Mouse (Mus musculus) 3134 (cell line): ENCODE results near the gene Gm17655.
A peak's percentile ranks its signal among the peaks of the same experiment; 100 is the strongest.
"Not testable (repeated sequence)": the region's sequence is repeated elsewhere in the genome, so short reads cannot be mapped to it uniquely, and the experiment has no call there.

ENCODE experiments used
- DNase-seq: peaks from one replicate; pipeline ENCODE4 v3.0.0-alpha.2; 2011; ENCODE audit warnings: low spot score; ENCODE audit not compliant: insufficient read length; ENCODE audit errors: extremely low read depth

Gene Gm17655

DNA sequence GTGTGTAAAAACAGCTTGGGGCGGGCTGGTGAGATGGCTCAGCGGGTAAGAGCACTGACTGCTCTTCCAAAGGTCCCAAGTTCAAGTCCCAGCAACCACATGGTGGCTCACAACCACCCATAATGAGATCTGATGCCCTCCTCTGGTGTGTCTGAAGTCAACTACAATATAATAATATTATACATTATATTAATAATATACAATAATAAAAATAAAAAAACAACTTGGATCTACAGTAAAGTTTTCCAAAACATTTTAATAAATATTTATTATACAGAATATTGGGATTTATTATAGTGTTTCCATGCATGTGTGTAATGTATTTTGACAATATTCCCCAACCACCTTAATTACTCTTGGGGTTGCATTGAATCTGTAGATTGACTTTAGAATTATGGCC is at the start of gene Gm17655:
Gm17655 (minus strand) TSS at position 101 of the 400 bp plus-strand sequence.
- not testable (repeated sequence) for DNase-seq

DNA sequence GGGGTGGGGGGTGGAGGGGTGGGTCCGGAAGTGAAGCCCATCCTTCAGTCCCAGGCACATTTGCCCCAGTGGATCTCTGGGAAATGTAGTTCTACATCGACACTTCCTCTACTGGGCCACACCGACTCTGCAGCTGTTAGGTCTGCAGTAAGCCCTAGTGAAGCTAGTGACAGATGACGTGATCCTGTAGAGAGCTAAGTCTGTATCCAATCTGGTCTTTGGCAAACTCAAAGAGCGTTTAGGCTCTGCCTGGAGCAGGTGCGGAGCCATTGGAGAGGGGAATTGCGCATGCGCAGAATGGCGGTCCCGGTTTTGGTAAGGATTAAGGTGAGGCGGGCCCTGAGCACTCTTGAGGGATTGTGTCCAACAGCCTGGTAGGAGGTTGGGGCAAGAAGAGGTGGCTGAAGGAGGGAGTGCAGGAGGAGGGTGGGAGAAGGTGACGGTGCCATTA is 37.7 kb upstream of the Gm17655 start, which contains the start of gene Zfp605:
Zfp605 (plus strand) TSS at position 102 of the 451 bp plus-strand sequence.
- peak; percentile 44 for DNase-seq

GRCm38 (mm10) chr5:110108305-110108628 is 36.0 kb upstream of the Gm17655 start:
- no peak for DNase-seq

GRCm38 (mm10) chr5:110107581-110108304 is 35.4 kb upstream of the Gm17655 start, which contains the start of gene Gtpbp6:
Gene Gtpbp6 (minus strand): TSS chr5:110108197.
- DNase-seq, result peak; percentile 95

- DNase-seq, result no peak
Observed at GRCm38 (mm10) chr5:110106901-110107564, 34.7 kb upstream of the Gm17655 start.

GRCm38 (mm10) chr5:110106140-110106871 is 34.0 kb upstream of the Gm17655 start:
- DNase-seq, result no peak

DNA sequence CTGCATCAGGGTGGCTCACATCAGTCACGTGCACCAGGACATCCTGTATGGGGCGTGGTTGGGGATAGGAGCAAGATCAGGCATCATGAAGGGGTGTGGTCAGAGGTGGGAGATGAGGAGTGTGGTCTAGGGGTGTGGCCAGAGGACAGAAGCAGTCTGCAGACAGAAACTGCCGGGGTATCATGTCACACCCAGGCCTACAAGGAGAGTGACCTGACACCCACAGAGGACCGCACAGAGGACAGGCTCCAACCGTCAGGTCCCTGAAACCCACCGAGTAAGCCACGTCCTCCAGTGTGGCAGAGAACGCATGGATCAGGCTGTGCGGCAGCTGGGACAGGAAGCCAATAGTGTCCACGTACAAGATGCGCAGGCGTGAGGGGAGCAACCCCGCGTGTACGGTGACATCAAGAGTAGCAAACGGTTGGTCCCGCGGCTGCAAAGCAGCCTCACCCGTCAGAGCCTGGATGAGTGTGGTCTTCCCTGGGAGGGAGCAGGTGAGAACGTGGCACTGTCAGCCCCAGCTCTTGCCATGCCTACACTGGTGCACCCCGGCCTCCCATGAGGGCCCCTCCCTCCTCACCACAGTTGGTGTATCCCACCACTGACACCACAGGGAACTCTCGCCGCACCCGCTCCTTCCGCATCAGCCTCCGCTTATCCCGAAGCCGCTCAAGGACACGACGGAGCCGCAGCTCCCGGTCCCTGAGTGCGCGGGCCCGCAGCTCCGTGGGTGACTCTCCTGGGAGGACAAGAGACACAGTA is 32.5 kb upstream of the Gm17655 start:
- DNase-seq, result no peak

DNA sequence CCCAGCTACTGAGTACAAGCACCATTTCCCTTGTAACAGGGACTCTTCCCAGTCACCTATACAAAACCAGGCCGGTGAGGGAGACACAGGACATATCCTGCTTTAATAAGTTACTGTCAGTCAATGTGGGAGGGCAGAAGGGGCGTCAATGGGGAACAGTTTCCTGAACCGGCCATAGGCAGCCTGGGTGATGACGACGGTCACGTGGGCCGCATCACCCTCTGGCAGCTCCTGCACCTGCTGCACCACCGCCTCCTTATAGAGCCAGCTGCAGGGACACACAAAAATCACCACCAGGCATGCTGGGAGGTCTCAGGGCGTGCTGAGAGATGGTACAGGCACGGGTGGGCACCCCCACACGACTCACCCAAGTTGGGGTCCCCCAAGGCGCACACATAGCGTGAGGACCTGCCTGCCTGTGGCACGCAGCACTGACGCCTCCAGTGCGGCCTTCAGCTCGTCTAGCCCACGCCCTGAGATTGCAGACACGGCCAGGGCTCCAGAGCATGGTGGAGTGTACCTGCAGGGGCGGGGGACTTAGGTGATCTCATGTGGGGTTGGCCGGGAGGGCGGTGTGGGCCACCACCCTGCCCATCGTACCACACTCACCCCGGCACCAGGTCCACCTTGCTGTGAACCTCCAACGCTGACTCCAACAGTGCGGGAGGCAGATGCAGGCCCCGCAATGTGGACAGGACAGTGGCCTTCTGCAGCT is 31.7 kb upstream of the Gm17655 start:
- DNase-seq, result peak; percentile 13

- no peak for DNase-seq
Observed at GRCm38 (mm10) chr5:110102853-110103625, 30.7 kb upstream of the Gm17655 start.

- DNase-seq, result no peak
Observed at GRCm38 (mm10) chr5:110102429-110102828, 30.1 kb upstream of the Gm17655 start.

- DNase-seq, result peak; percentile 23
Observed at GRCm38 (mm10) chr5:110101716-110102347, 29.5 kb upstream of the Gm17655 start.

- DNase-seq, result peak; percentile 31
Observed at GRCm38 (mm10) chr5:110100921-110101631, 28.8 kb upstream of the Gm17655 start.

DNA sequence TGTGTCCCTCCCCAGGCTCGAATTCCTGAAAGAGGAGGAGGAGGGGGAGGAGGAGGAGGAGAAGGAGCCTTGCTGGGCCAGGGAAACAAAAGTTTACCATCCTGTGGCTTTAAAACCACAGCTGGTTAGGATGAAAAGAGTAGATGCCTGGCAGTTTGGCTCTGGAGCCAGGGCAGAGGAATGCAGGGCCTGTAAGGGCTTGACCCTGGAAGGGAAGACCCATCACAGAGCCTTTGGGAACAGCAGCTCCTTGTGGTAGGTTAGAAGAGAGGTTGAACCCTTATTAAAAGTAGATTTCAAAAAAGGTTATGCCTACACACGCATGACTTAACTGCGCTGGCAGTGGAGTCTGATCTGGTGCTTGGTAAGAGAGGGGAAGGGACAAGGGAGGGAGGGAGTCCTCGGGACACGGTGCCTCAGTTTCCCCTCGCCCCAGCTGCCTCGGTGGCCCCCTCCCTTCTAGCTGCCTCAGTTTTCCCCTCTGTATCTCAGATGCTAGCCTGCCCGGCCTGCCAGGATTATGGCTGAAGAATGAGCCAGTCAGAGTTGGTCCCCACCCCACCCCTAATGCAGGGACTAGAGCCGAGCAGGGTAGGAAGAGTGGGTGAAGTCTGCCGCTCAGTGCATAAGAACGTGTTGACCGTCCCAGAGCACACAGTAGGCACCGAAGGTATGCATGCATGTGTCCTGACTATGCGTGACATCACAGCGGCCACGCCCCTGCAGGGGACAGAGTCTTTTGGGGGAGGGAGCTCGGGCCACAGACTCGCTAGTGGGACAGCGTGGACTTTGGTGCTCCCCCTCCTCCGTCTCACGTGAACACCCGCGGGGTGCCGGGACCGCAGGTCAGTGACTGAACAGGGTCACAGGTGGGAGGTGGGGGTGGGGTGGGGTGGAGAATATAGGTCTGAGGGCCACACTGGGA is 27.6 kb upstream of the Gm17655 start, which contains the start of gene Plcxd1:
Plcxd1 (plus strand) TSS at position 314 of the 925 bp plus-strand sequence.
- peak; percentile 14 for DNase-seq

- no peak for DNase-seq
Observed at GRCm38 (mm10) chr5:110098991-110099477, 26.7 kb upstream of the Gm17655 start.

DNA sequence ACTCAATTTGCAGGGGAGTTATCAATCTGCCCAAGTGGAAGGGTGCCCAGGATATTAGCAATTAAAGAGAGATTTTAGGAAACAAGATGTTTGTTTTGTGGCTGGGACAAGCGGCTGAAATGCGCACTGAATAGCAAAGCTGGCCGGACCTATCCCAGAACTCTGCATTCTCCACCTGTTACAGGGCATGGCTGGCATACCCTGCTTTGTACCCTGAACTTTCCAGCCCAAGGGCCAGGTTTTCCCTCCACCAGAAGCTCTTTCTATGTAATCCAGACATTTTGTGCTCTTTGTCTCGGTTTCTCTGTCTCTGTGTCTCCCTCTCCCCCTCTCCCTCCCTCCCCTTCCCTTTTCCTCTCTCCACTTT is 22.5 kb upstream of the Gm17655 start:
- no peak for DNase-seq

DNA sequence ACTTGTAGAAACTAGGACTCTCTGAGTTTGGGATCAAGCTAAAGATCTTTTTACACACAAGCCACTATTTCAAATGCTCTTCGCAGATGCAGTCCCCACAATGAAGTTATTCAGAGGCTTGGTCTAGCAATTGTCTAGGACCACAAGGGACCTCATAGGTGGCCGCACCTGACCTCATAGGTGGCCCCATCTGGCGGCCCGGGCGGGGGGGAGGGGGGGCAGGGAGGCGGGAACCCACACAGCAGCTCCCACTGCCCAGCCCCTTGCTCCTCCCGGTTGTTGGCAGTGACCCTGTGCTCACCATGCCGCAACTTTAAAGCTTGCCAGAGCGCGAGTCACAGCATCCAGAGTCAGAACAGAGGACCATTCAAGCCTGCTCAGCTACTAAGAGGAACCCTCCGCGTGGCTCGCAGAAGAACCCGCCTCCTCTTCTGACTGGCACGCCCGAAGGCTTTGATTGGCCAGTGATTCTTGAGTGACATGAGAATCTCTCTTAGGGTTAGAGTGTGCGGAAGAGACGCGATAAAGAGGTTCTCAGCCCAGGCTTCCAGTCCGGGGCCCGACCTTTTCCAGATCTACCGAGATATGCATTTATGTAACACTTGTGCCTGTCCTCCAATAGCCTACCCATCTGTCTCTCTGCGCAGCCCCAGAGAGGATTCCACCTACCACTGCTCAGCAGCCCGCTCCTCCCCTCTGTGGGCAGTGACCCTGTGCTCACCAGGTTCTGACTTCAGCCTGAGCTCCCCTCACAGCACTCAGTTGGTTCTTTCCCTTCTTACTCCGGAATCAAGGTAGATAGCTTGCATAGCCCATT is 21.9 kb upstream of the Gm17655 start, which contains the start of gene Gm35315:
Gm35315 (minus strand) TSS at position 391 of the 817 bp plus-strand sequence.
- DNase-seq, result peak; percentile 80
